Mouse (Mus musculus) heart, postnatal 0 days (tissue): ENCODE data around the gene Trpc1. TPM values are rescaled to one million over a fixed set of nuclear protein-coding genes. Genes with fewer than 3 reads are reported as not detected.

Experiments used
- ATAC-seq: fragments of 200-750 bp; cut with Nextera tagmentation; 2 replicates; pipeline ENCODE4 v1.8.0; 2017; ENCODE audit warnings: low read depth, moderate number of reproducible peaks, moderate library complexity; ENCODE audit not compliant: insufficient read depth
- DNase-seq: peaks from one replicate; pipeline ENCODE4 v3.0.0-alpha.2; 2016; ENCODE audit warnings: low spot score
- H3K27ac ChIP-seq: fragments of 300-500 bp; sonication (generic); 2 replicates; pipeline ENCODE4 v1.5.1; 2014; ENCODE audit warnings: low read depth, mild to moderate bottlenecking
- H3K27me3 ChIP-seq: fragments of 300-500 bp; sonication (generic); 2 replicates; pipeline ENCODE4 v1.6.1; 2014; ENCODE audit warnings: low read length, mixed read lengths; ENCODE audit not compliant: control insufficient read depth, insufficient read depth
- H3K36me3 ChIP-seq: fragments of 300-500 bp; sonication (generic); replicated peaks from 2 replicates; pipeline ENCODE4 v1.6.1; 2014; ENCODE audit warnings: low read length, mixed read lengths; ENCODE audit not compliant: control insufficient read depth, insufficient read depth
- H3K4me1 ChIP-seq: fragments of 300-500 bp; sonication (generic); 2 replicates; pipeline ENCODE4 v1.6.1; 2014; ENCODE audit warnings: antibody characterized with exemption; ENCODE audit not compliant: control insufficient read depth, insufficient read depth
- H3K4me2 ChIP-seq: fragments of 300-500 bp; sonication (generic); 2 replicates; pipeline ENCODE4 v1.6.1; 2014; ENCODE audit warnings: low read depth, mild to moderate bottlenecking, low read length, moderate library complexity
- H3K4me3 ChIP-seq: fragments of 300-500 bp; sonication (generic); 2 replicates; pipeline ENCODE4 v1.5.1; 2014; ENCODE audit warnings: low read depth, low read length
- H3K9ac ChIP-seq: fragments of 300-500 bp; sonication (generic); replicated peaks from 2 replicates; pipeline ENCODE4 v1.6.1; 2014; ENCODE audit warnings: low read depth, low read length, mixed read lengths
- H3K9me3 ChIP-seq: fragments of 300-500 bp; sonication (generic); replicated peaks from 2 replicates; pipeline ENCODE4 v1.6.1; 2016; ENCODE audit warnings: low read length; ENCODE audit not compliant: control insufficient read depth
- CTCF ChIP-seq: IDR thresholded peaks from 2 replicates; pipeline ENCODE4 v1.5.1; 2016; ENCODE audit warnings: antibody characterized with exemption, control low read depth, low read depth
- EP300 ChIP-seq: IDR thresholded peaks from 2 replicates; pipeline ENCODE4 v1.6.1; 2016; ENCODE audit warnings: antibody characterized with exemption, low read depth
- WGBS: fragments of 180-500 bp; shearing (Covaris S2); extraction: QIAGEN DNeasy Blood & Tissue Kit; methylation state at CpG from one replicate; pipeline ENCODE4 v1.1.7; 2014; 5-methylcytosine and 5-hydroxymethylcytosine counted together
- polyA plus RNA-seq: library from polyadenylated mRNA; unstranded; fragments of >200 nt; fragmentation: Nextera tagmentation; extraction: Ambion mirVana; gene quantifications from 2 replicates; pipeline ENCODE4 v1.2.1, GENCODE M21; 2015
- total RNA-seq: library from RNA; depleted of rRNA; stranded (reverse); fragments of >200 nt; gene quantifications from 2 replicates; pipeline ENCODE4 v1.2.3, GENCODE M21; 2014; ENCODE audit warnings: low replicate concordance

Gene Trpc1
- total and polyA plus RNA-seq, 2 experiments from 2014 or later, result 2.2 to 5.9 TPM

DNA sequence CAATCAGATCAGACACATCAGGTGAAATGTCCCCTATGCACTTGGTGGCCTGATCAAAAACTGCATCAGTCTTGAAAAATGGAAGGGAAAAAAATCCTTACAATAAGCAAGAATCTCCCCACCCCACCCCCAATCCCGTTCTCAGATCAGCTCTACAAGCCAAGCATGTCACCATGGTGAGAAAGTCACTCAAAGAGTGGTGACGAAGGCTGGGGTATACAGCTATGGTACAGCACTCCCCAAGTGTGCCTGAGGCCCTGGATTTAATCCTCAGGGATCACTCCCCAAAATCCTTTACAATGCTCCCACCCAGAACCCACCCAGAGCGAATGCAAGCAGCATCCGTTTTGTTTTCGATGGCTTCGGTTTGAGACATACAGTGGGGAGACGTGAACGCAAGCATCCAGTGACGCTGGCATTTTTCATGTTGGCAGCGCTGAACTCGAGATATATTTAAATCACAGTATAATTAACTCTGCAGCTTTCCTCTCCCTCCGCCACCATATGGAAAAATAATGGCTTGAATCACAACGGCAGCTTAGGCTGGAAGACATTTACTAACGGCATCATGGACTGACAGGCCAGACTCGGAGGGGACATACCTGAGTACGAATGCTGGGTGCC is 34.8 kb upstream of the Trpc1 start:
- Histone ChIP-seq H3K27ac (no peak overlapping the region), H3K4me2 (no peak overlapping the region), H3K9me3 (no peaks in the 10 kb centered on the region), H3K4me1 (no peaks in the 10 kb centered on the region), H3K27me3 (no peaks in the 10 kb centered on the region), H3K36me3 (no peaks in the 10 kb centered on the region), H3K9ac (no peak overlapping the region), H3K4me3 (no peak overlapping the region)
- DNase-seq, result no peak
- 87% methylated on average over 16 of the region's 16 CpGs for WGBS
- no peak for TF ChIP-seq EP300
- no peak for TF ChIP-seq CTCF
- ATAC-seq, result no peak

DNA sequence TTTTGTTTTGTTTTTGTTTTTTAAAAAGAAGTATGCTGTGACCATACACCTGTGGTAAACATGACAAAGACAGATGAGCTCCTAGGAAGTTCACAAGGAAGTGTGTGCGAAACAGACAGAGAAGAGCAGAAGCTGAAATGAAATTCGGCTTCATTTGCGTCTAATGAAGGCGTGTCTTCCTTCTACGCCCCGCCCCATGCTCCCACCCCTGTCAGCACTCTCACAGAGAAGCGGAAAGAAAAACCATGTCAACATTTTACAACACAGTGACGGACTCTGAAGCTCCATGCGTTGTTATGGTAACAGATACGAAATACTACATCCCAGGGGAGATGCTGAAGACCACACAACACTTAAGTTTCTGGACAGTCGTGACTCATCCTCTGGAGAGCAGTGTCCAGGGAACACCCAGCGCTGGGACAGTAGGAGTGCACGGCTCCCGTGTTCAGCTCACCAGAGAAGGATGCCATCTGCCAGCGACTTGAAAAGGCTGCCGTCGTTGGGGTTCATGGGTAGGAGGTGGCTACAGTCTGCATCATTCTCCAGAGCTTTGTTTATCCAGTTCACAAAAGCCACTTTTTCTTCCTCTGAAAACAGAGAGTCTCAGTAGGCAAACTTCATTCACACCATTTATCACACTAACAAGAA is 33.6 kb upstream of the Trpc1 start:
- no peak; the same call in 1 of the 2 replicates for ATAC-seq
- no peaks in the 10 kb centered on the region for H3K27me3 ChIP-seq
- H3K9ac ChIP-seq, result no peak overlapping the region
- no peaks in the 10 kb centered on the region for H3K36me3 ChIP-seq
- peak overlapping the region; percentile 3; the same call in 1 of the 2 replicates for H3K4me2 ChIP-seq
- H3K4me3 ChIP-seq, result no peak overlapping the region
- TF ChIP-seq EP300 (no peak), CTCF (no peak)
- H3K4me1 ChIP-seq, result no peaks in the 10 kb centered on the region
- H3K9me3 ChIP-seq, result no peaks in the 10 kb centered on the region
- no peak overlapping the region for H3K27ac ChIP-seq
- 66% methylated on average over 17 of the region's 17 CpGs for WGBS
- no peak for DNase-seq

DNA sequence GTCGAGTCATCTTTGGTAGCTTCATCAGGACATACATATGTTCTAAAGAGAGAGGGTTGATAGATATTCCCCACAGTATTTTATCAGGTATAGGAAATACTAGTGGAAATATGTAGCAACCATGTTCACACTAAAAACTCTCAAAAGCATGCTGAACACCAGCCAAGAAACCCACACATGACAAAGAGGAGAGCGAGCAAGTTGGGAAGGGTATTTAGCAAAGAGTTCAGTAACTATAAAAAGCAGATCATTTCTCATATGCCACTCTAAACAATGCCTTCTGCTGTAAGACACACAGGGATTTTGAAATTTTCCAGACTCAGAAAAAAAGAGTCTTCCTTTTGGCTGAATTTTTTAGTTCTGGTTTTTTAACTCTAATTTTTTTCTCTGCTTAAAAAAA is 21.5 kb upstream of the Trpc1 start:
- no peak for ATAC-seq
- no peaks in the 10 kb centered on the region for H3K27me3 ChIP-seq
- H3K36me3 ChIP-seq, result no peaks in the 10 kb centered on the region
- no peak overlapping the region for H3K9ac ChIP-seq
- no peak for DNase-seq
- no peak for TF ChIP-seq EP300
- H3K4me3 ChIP-seq, result no peak overlapping the region
- no peak overlapping the region for H3K27ac ChIP-seq
- H3K4me2 ChIP-seq, result no peak overlapping the region
- 51% methylated on average over 2 of the region's 2 CpGs for WGBS
- H3K9me3 ChIP-seq, result no peaks in the 10 kb centered on the region
- no peaks in the 10 kb centered on the region for H3K4me1 ChIP-seq

DNA sequence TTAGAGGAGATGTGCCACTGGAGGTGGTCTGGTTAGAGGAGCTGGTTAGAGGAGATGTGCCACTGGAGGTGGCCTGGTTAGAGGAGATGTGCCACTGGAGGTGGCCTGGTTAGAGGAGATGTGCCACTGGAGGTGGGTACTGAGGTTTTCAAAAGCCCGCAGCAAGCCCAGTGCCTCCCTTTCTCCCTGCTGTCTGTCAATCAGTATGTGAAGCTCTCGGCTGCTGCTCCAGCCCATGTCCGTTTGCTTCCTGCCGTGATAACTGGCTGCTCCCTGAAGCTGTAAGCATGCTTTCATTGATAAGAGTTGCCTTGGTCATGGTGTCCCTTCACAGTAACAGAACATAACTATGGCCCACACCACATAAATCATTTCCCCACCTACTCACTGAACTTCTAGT is 13.0 kb upstream of the Trpc1 start:
- Histone ChIP-seq H3K9ac (no peak overlapping the region), H3K27me3 (no peaks in the 10 kb centered on the region), H3K9me3 (no peaks in the 10 kb centered on the region), H3K4me2 (no peak overlapping the region), H3K36me3 (no peaks in the 10 kb centered on the region), H3K27ac (no peak overlapping the region), H3K4me1 (no peaks in the 10 kb centered on the region), H3K4me3 (no peak overlapping the region)
- TF ChIP-seq EP300 (no peak), CTCF (no peak)
- WGBS, result 39% methylated on average over 4 of the region's 4 CpGs
- ATAC-seq (no peak), DNase-seq (no peak)

DNA sequence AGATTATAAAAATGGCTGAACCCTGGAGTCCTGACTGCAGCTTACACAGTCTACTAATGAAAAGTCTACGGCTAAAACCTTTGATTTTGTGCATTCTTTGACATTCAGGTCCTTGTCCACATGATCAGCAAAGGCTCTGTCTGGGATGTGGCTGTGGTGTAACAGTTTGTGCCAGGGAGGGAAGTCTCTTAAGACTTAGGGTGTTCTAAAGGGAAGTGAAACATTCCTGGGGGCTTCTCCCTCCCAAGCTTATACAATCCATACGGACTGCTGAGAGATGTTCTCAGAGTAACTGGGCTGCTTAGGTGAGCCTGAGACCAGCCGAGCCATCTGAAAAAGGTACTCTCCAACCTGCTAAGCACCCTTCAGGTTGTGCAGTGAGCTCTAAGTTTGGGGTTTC is 12.1 kb upstream of the Trpc1 start:
- Histone ChIP-seq H3K27me3 (no peaks in the 10 kb centered on the region), H3K4me3 (no peak overlapping the region), H3K4me1 (no peaks in the 10 kb centered on the region), H3K36me3 (no peaks in the 10 kb centered on the region), H3K9ac (no peak overlapping the region), H3K4me2 (no peak overlapping the region), H3K9me3 (no peaks in the 10 kb centered on the region), H3K27ac (no peak overlapping the region)
- DNase-seq (no peak), ATAC-seq (no peak)
- 83% methylated on average over 3 of the region's 3 CpGs for WGBS
- TF ChIP-seq CTCF (no peak), EP300 (no peak)

DNA sequence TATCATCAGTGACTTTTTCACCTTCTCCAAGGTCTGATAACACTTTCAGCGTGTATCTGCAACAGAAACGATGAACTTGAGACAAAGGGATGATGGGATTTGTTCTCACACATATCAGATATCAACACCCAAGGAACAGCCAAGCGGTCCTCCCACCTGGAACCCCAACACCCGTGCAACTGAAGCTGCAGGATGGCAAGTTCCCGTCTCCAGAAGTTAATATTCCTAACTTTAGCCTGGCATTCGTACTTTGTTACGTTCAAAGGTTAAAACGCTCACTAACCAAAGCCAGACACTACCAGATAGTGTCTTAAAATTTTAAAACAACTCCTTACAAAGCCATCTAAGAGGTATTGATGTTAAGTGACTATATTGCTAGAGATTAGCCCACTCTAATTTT is 11.2 kb upstream of the Trpc1 start:
- ATAC-seq, result no peak
- H3K4me2 ChIP-seq, result no peak overlapping the region
- 75% methylated on average over 8 of the region's 8 CpGs for WGBS
- H3K27ac ChIP-seq, result no peak overlapping the region
- TF ChIP-seq EP300, result no peak
- TF ChIP-seq CTCF, result no peak
- no peaks in the 10 kb centered on the region for H3K4me1 ChIP-seq
- DNase-seq, result no peak
- no peaks in the 10 kb centered on the region for H3K9me3 ChIP-seq
- H3K27me3 ChIP-seq, result no peaks in the 10 kb centered on the region
- H3K9ac ChIP-seq, result no peak overlapping the region
- no peak overlapping the region for H3K4me3 ChIP-seq
- no peaks in the 10 kb centered on the region for H3K36me3 ChIP-seq
